Mouse (Mus musculus) CH12.LX (cell line): Measurements from ENCODE around the gene Cpne9. TPM values are rescaled to one million over a fixed set of nuclear protein-coding genes. Genes with fewer than 3 reads are reported as not detected.

Experiments used
- DNase-seq: peaks from one replicate; pipeline ENCODE4 v3.0.0-alpha.2; 2013; ENCODE audit errors: extremely low read depth
- H3K27ac ChIP-seq: 2 replicates; pipeline ENCODE4 v1.5.1; 2012; ENCODE audit warnings: low read depth, mild to moderate bottlenecking, control low read depth, moderate library complexity; ENCODE audit not compliant: insufficient read depth
- H3K27me3 ChIP-seq: replicated peaks from 2 replicates; pipeline ENCODE3; 2012; ENCODE audit warnings: inconsistent platforms
- H3K36me3 ChIP-seq, 2 experiments: replicated peaks in 1 of 2; 2 replicates each; pipeline versions ENCODE3 to v1.6.1; 2012; ENCODE audit warnings: inconsistent platforms in 1 of 2, low read length in 1 of 2, mild to moderate bottlenecking in 1 of 2, mixed read lengths in 1 of 2, moderate library complexity in 1 of 2; ENCODE audit not compliant: control insufficient read depth in 1 of 2, insufficient read depth in 1 of 2
- H3K4me1 ChIP-seq, 2 experiments: 2 replicates each; pipeline ENCODE4 v1.6.1; 2012; ENCODE audit warnings: inconsistent platforms in 1 of 2, moderate library complexity in 1 of 2; ENCODE audit not compliant: insufficient read depth in 2 of 2, control insufficient read depth in 1 of 2
- H3K4me2 ChIP-seq: 2 replicates; pipeline ENCODE4 v1.6.1; 2012; ENCODE audit warnings: low read depth, mild to moderate bottlenecking, control low read depth; ENCODE audit not compliant: poor library complexity, insufficient read depth, severe bottlenecking
- H3K4me3 ChIP-seq, 3 experiments: fragments of 150-350 bp in 1 of 3; sonication (generic) in 1 of 3; replicated peaks in 1 of 3; 2 replicates each; pipeline versions ENCODE3 to v1.5.1; 2011 to 2012; ENCODE audit warnings: low read depth in 2 of 3, low read length in 2 of 3, mild to moderate bottlenecking in 2 of 3, moderate library complexity in 2 of 3, control low read depth in 1 of 3, improper control_type of control experiment in 1 of 3, inconsistent platforms in 1 of 3, mixed read lengths in 1 of 3; ENCODE audit not compliant: poor library complexity in 1 of 3
- H3K79me2 ChIP-seq: replicated peaks from 2 replicates; pipeline ENCODE4 v1.6.1; 2012; ENCODE audit warnings: mild to moderate bottlenecking, moderate library complexity; ENCODE audit not compliant: control insufficient read depth, poor library complexity, insufficient read depth, severe bottlenecking; ENCODE audit errors: extremely low read depth
- H3K9ac ChIP-seq: 2 replicates; pipeline ENCODE4 v1.6.1; 2012; ENCODE audit warnings: low read depth, mild to moderate bottlenecking, control low read depth, moderate library complexity; ENCODE audit not compliant: insufficient read depth
- H3K9me3 ChIP-seq: replicated peaks from 2 replicates; pipeline ENCODE3; 2012; ENCODE audit warnings: low read length, inconsistent platforms, mixed read lengths
- BHLHE40 ChIP-seq: IDR thresholded peaks from 2 replicates; pipeline ENCODE4 v1.6.1; 2011; ENCODE audit warnings: mild to moderate bottlenecking, low read depth, low read length, improper control_type of control experiment
- CHD1 ChIP-seq: IDR thresholded peaks from 2 replicates; pipeline ENCODE4 v1.6.1; 2012; ENCODE audit warnings: low read depth, low read length, improper control_type of control experiment, inconsistent platforms
- CHD2 ChIP-seq: IDR thresholded peaks from 2 replicates; pipeline ENCODE4 v1.6.1; 2011; ENCODE audit warnings: low read length, improper control_type of control experiment
- CTCF ChIP-seq, 2 experiments: IDR thresholded peaks in 1 of 2; conservative IDR thresholded peaks in 1 of 2; 2 replicates each; pipeline ENCODE4 v1.5.1; 2011 to 2012; ENCODE audit warnings: low read depth in 2 of 2, low read length in 2 of 2, improper control_type of control experiment in 1 of 2, inconsistent platforms in 1 of 2, mild to moderate bottlenecking in 1 of 2, moderate library complexity in 1 of 2
- E2F4 ChIP-seq: IDR thresholded peaks from 2 replicates; pipeline ENCODE4 v1.6.1; 2011; ENCODE audit warnings: low read depth, low read length, improper control_type of control experiment; ENCODE audit not compliant: insufficient replicate concordance
- ELF1 ChIP-seq: IDR thresholded peaks from 2 replicates; pipeline ENCODE4 v1.6.1; 2014; ENCODE audit warnings: low read depth, mild to moderate bottlenecking, inconsistent platforms, low read length, improper control_type of control experiment
- EP300 ChIP-seq: IDR thresholded peaks from 2 replicates; pipeline ENCODE4 v1.6.1; 2011; ENCODE audit warnings: low read length, improper control_type of control experiment
- ETS1 ChIP-seq: conservative IDR thresholded peaks from 2 replicates; pipeline ENCODE4 v1.6.1; 2012; ENCODE audit warnings: low read depth, mild to moderate bottlenecking, inconsistent platforms, low read length, improper control_type of control experiment, moderate library complexity
- GABPA ChIP-seq: IDR thresholded peaks from 2 replicates; pipeline ENCODE4 v1.6.1; 2012; ENCODE audit warnings: low read depth, low read length, improper control_type of control experiment, inconsistent platforms; ENCODE audit not compliant: insufficient replicate concordance
- HCFC1 ChIP-seq: IDR thresholded peaks from 2 replicates; pipeline ENCODE4 v1.6.1; 2012; ENCODE audit warnings: low read depth, mild to moderate bottlenecking, inconsistent platforms, low read length, improper control_type of control experiment
- IRF4 ChIP-seq: IDR thresholded peaks from 2 replicates; pipeline ENCODE4 v1.6.1; 2014; ENCODE audit warnings: low read depth, mild to moderate bottlenecking, inconsistent platforms, low read length, improper control_type of control experiment
- JUND ChIP-seq: conservative IDR thresholded peaks from 2 replicates; pipeline ENCODE4 v1.6.1; 2011; ENCODE audit warnings: low read depth, low read length, improper control_type of control experiment
- KAT2A ChIP-seq: IDR thresholded peaks from 2 replicates; pipeline ENCODE4 v1.6.1; 2012; ENCODE audit warnings: low read length, improper control_type of control experiment, inconsistent platforms; ENCODE audit not compliant: insufficient replicate concordance
- MAFK ChIP-seq: IDR thresholded peaks from 2 replicates; pipeline ENCODE4 v1.6.1; 2011; ENCODE audit warnings: low read length, improper control_type of control experiment; ENCODE audit not compliant: insufficient replicate concordance
- MAX ChIP-seq: IDR thresholded peaks from 2 replicates; pipeline ENCODE4 v1.6.1; 2011; ENCODE audit warnings: low read length, improper control_type of control experiment
- MAZ ChIP-seq: IDR thresholded peaks from 2 replicates; pipeline ENCODE4 v1.6.1; 2012; ENCODE audit warnings: low read depth, mild to moderate bottlenecking, inconsistent platforms, low read length, improper control_type of control experiment, moderate library complexity
- MEF2A ChIP-seq: IDR thresholded peaks from 2 replicates; pipeline ENCODE4 v1.6.1; 2014; ENCODE audit warnings: low read depth, mild to moderate bottlenecking, inconsistent platforms, low read length, improper control_type of control experiment, borderline replicate concordance
- MXI1 ChIP-seq: IDR thresholded peaks from 2 replicates; pipeline ENCODE4 v1.6.1; 2011; ENCODE audit warnings: mild to moderate bottlenecking, low read depth, low read length, improper control_type of control experiment
- MYC ChIP-seq: IDR thresholded peaks from 2 replicates; pipeline ENCODE4 v1.6.1; 2011; ENCODE audit warnings: low read depth, mild to moderate bottlenecking, improper control_type of control experiment, low read length
- NELFE ChIP-seq: IDR thresholded peaks from 2 replicates; pipeline ENCODE4 v1.6.1; 2011; ENCODE audit warnings: low read depth, low read length, improper control_type of control experiment
- NRF1 ChIP-seq: IDR thresholded peaks from 2 replicates; pipeline ENCODE4 v1.6.1; 2014; ENCODE audit warnings: low read depth, mild to moderate bottlenecking, inconsistent platforms, low read length, improper control_type of control experiment, moderate library complexity
- PAX5 ChIP-seq: IDR thresholded peaks from 2 replicates; pipeline ENCODE4 v1.6.1; 2012; ENCODE audit warnings: low read length, inconsistent platforms, mixed read lengths
- POLR2A ChIP-seq: IDR thresholded peaks from 2 replicates; pipeline ENCODE4 v1.6.1; 2011; ENCODE audit warnings: low read depth, mild to moderate bottlenecking, improper control_type of control experiment, low read length
- POLR2AphosphoS2 ChIP-seq: IDR thresholded peaks from 2 replicates; pipeline ENCODE4 v1.6.1; 2011; ENCODE audit warnings: low read depth, low read length, improper control_type of control experiment
- SIN3A ChIP-seq: IDR thresholded peaks from 2 replicates; pipeline ENCODE4 v1.6.1; 2012; ENCODE audit warnings: low read length, improper control_type of control experiment, inconsistent platforms
- SMC3 ChIP-seq: IDR thresholded peaks from 2 replicates; pipeline ENCODE4 v1.6.1; 2011; ENCODE audit warnings: low read depth, low read length, improper control_type of control experiment
- TBP ChIP-seq: conservative IDR thresholded peaks from 2 replicates; pipeline ENCODE4 v1.6.1; 2011; ENCODE audit warnings: low read depth, low read length, improper control_type of control experiment
- TCF12 ChIP-seq: IDR thresholded peaks from 2 replicates; pipeline ENCODE4 v1.6.1; 2014; ENCODE audit warnings: low read depth, mild to moderate bottlenecking, inconsistent platforms, low read length, improper control_type of control experiment
- UBTF ChIP-seq: IDR thresholded peaks from 2 replicates; pipeline ENCODE4 v1.6.1; 2012; ENCODE audit warnings: low read depth, mild to moderate bottlenecking, inconsistent platforms, low read length, improper control_type of control experiment, moderate library complexity
- USF1 ChIP-seq: IDR thresholded peaks from 2 replicates; pipeline ENCODE4 v1.6.1; 2014; ENCODE audit warnings: low read depth, mild to moderate bottlenecking, inconsistent platforms, low read length, improper control_type of control experiment
- ZKSCAN1 ChIP-seq: IDR thresholded peaks from 2 replicates; pipeline ENCODE4 v1.6.1; 2012; ENCODE audit warnings: low read depth, inconsistent platforms, low read length, improper control_type of control experiment, borderline replicate concordance
- dilution Hi-C: fragments of 300-500 bp; cut with MboI; formaldehyde crosslinking; loops from 2 replicates; pipeline ENCODE4 v1.14.3; 2020; ENCODE audit warnings: low sequenced_read_pairs; ENCODE audit not compliant: extremely low pct_unique_long_range_greater_than_20kb, extremely low pct_ligation_motif_present
- in situ Hi-C: fragments of 300-500 bp; cut with MboI; formaldehyde crosslinking; loops from 3 replicates; pipeline ENCODE4 v1.14.3; 2019; ENCODE audit warnings: low sequenced_read_pairs, low pct_ligation_motif_present, low pct_unique_long_range_greater_than_20kb, mixed read lengths
- polyA plus RNA-seq: library from polyadenylated mRNA; unstranded; fragments of >175 nt; gene quantifications from 2 replicates; pipeline ENCODE4 v1.2.1, GENCODE M21; 2012; ENCODE audit warnings: low read depth; ENCODE audit not compliant: insufficient read length
- total RNA-seq, 2 experiments: library from RNA; depleted of rRNA; stranded (reverse); fragments of 300-350 nt in 1 of 2; fragments of >200 nt in 1 of 2; gene quantifications; 2 replicates each; pipeline ENCODE4 v1.2.3; 2012 to 2014

The Cpne9 gene
- total and polyA plus RNA-seq, 3 experiments, result 0.19 to 0.27 (median 0.25) TPM

DNA sequence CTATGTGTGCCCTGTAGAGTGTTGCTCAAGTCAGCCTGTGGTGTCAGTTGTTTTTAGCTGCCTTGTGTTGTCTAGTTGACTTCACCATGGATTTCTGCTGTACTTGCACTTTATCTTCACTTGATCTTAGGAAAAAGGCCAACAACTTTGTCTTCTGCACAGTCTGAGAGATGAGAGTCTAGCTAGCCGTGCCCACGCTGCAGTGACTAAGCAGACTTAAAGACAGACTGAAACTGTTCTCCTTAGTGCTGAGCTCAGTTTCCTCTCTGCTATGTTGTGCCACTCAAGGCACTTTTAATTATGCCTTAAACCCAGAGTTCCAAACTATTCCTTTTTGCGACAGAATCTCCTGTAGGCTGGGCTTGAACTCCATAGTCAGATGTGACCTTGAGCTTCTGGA is 33.9 kb downstream of the Cpne9 start:
- dilution Hi-C loops, result no loop called here
- Histone ChIP-seq H3K27me3 (no peaks in the 10 kb centered on the region), H3K4me3 (no peak overlapping the region), H3K9ac (no peak overlapping the region)
- in situ Hi-C loops, result loop anchor here (25.0 kb wide), 1 partner anchor 604 kb away; no protein-coding TSS in a partner anchor
- no peak for TF ChIP-seq MEF2A
- no peak for TF ChIP-seq TBP
- no peak for TF ChIP-seq PAX5
- TF ChIP-seq CTCF (conservative IDR thresholded peaks at IDR 0.05 in 1 of 2, IDR thresholded peaks at IDR 0.05 in 1 of 2; ENCODE audit: low read depth in 2 of 2, low read length in 2 of 2), result no peak
- TF ChIP-seq JUND, result no peak
- no peak for TF ChIP-seq ZKSCAN1
- TF ChIP-seq GABPA, result no peak
- TF ChIP-seq, all 38 proteins: peak for 0
- no peak overlapping the region for H3K27ac ChIP-seq
- H3K36me3 ChIP-seq, result peaks cover 81 to 95% of the 10 kb centered on the region in 2 experiments
- H3K4me1 ChIP-seq, result no peaks in the 10 kb centered on the region; a peak in 1 of 4 replicates
- peaks cover 17% of the 10 kb centered on the region for H3K79me2 ChIP-seq
- no peak overlapping the region for H3K4me2 ChIP-seq
- H3K9me3 ChIP-seq, result no peaks in the 10 kb centered on the region
- no peak for DNase-seq

DNA sequence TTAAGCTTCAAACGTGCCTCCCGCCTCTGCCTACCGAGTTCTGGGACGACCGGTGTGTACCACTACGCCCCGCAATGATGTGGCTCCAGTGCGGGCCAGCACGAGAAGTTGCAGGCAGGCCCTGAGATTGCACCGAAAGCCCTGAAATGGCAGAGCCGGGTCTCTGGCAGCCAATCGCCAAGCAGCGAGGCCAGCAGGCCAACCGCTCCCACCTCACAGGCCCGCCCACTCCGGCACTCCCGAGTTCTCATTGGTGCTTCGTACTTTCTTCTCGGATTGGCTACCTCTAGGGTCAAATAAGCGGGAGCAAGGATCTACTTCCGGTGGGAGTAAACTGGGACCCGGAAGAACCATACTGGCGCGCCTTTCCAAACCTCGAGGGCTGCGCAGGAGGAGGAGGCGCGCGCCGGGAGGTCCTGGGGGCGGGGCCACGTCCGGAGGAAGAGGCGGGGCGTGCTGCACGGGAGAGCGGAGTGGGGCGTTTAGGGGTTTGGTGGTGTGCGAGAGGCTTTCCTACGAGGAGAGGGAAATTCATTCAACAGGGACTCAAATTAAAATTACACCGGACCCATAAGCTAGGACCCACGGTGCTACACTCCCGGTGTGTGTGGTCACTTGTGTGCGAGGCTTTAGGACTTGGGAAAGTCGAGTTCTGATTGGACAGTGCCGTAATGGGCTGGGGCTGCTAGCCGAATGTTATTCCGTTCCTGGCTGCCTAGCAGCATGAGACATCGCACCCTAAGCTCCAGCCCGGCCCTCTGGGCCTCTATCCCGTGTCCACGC is 44.6 kb downstream of the Cpne9 start, which contains the start of gene Ogg1:
Gene Ogg1 (plus strand): TSS at position 440 of the 783 bp plus-strand sequence.
- no peaks in the 10 kb centered on the region for H3K27me3 ChIP-seq
- peaks cover 12 to 43% of the 10 kb centered on the region in 2 experiments for H3K4me1 ChIP-seq
- in situ Hi-C loops, result no loop called here
- peak within 1 kb of the TSS; percentile 48 for H3K27ac ChIP-seq
- TF ChIP-seq ETS1 (no peak), EP300 (no peak), MXI1 (peak; percentile 71; the same call in 1 of the 2 replicates), MAFK (no peak), SMC3 (no peak), MAX (peak; percentile 21; the same call in 1 of the 2 replicates), POLR2A (peak; percentile 89), NELFE (peak; percentile 79), E2F4 (peak; percentile 91; the same call in 1 of the 2 replicates), IRF4 (peak; percentile 82), SIN3A (peak; percentile 74), MYC (peak; percentile 23; the same call in 1 of the 2 replicates), UBTF (no peak), USF1 (no peak), BHLHE40 (peak; percentile 68; the same call in 1 of the 2 replicates), TBP (peak; percentile 79; the same call in 1 of the 2 replicates), POLR2AphosphoS2 (peak; percentile 93), NRF1 (peak; percentile 83), CHD2 (peak; percentile 95), MAZ (peak; percentile 69), HCFC1 (peak; percentile 89), ELF1 (peak; percentile 98), CHD1 (no peak), KAT2A (peak; percentile 85; the same call in 1 of the 2 replicates), TCF12 (peak; percentile 69; the same call in 1 of the 2 replicates)
- H3K4me3 ChIP-seq, result peak within 1 kb of the TSS; percentile 60 to 96 (median 74)
- H3K9me3 ChIP-seq, result no peaks in the 10 kb centered on the region
- H3K4me2 ChIP-seq, result peak within 1 kb of the TSS; percentile 70
- dilution Hi-C loops, result no loop called here
- DNase-seq, result peak; percentile 99
- no peaks in the 10 kb centered on the region for H3K79me2 ChIP-seq
- peaks cover 47 to 65% of the 10 kb centered on the region in 2 experiments for H3K36me3 ChIP-seq
- H3K9ac ChIP-seq, result peak within 1 kb of the TSS; percentile 82
